Mouse (Mus musculus): ENCODE data around the gene Ccdc148. TPM values are rescaled to one million over a fixed set of nuclear protein-coding genes. Genes with fewer than 3 reads are reported as not detected.

Ccdc148 gene
- polyA plus RNA-seq, 1 experiment from 2014 or later: 1.6 TPM

- peak overlapping the region; percentile 90 for H3K27ac ChIP-seq (ENCODE audit: low read length)
- peak overlapping the region; percentile 96 for H3K4me3 ChIP-seq (ENCODE audit: low read depth, low read length)
- H3K9me3 ChIP-seq (ENCODE audit: control insufficient read depth, low read depth, low read length): no peaks in the 10 kb centered on the region
- peak overlapping the region; percentile 86 for H3K9ac ChIP-seq (replicated peaks; ENCODE audit: low read depth, low read length)
- H3K27me3 ChIP-seq (ENCODE audit: control insufficient read depth, insufficient read depth, low read length): no peaks in the 10 kb centered on the region
- no peaks in the 10 kb centered on the region for H3K36me3 ChIP-seq (ENCODE audit: control insufficient read depth, insufficient read depth, low read length)
- peak overlapping the region; percentile 70 for H3K4me2 ChIP-seq (replicated peaks; ENCODE audit: low read depth, low read length)
- WGBS: 0% methylated on average over 37 of the region's 58 CpGs
- peak; percentile 46 for ATAC-seq (ENCODE audit: insufficient number of reproducible peaks, insufficient read depth, low FRiP score, low read depth)
- peaks cover 16% of the 10 kb centered on the region for H3K4me1 ChIP-seq (ENCODE audit: control insufficient read depth, insufficient read depth, low read length)
These were observed 548 bp upstream of the Ccdc148 start for GRCm38 (mm10) chr2:59161021-59161440.

- Histone ChIP-seq H3K9me3 (ENCODE audit: control insufficient read depth, low read depth, low read length) (no peaks in the 10 kb centered on the region), H3K4me1 (ENCODE audit: control insufficient read depth, insufficient read depth, low read length) (peaks cover 16% of the 10 kb centered on the region), H3K4me3 (ENCODE audit: low read depth, low read length) (peak overlapping the region; percentile 96), H3K4me2 (replicated peaks; ENCODE audit: low read depth, low read length) (peak overlapping the region; percentile 70), H3K27me3 (ENCODE audit: control insufficient read depth, insufficient read depth, low read length) (no peaks in the 10 kb centered on the region), H3K36me3 (ENCODE audit: control insufficient read depth, insufficient read depth, low read length) (no peaks in the 10 kb centered on the region), H3K27ac (ENCODE audit: low read length) (peak overlapping the region; percentile 44; the same call in 1 of the 2 replicates), H3K9ac (replicated peaks; ENCODE audit: low read depth, low read length) (no peak overlapping the region)
- 1% methylated on average over 16 of the region's 16 CpGs for WGBS
- ATAC-seq (ENCODE audit: insufficient number of reproducible peaks, insufficient read depth, low FRiP score, low read depth): no peak; the same call in 1 of the 2 replicates
These were observed 400 bp downstream of the Ccdc148 start for GRCm38 (mm10) chr2:59159961-59160604.

- no peak overlapping the region for H3K27ac ChIP-seq (ENCODE audit: low read length)
- no peak for ATAC-seq (ENCODE audit: insufficient number of reproducible peaks, insufficient read depth, low FRiP score, low read depth)
- no peaks in the 10 kb centered on the region for H3K9me3 ChIP-seq (ENCODE audit: control insufficient read depth, low read depth, low read length)
- H3K27me3 ChIP-seq (ENCODE audit: control insufficient read depth, insufficient read depth, low read length): no peaks in the 10 kb centered on the region
- WGBS: 44% methylated on average over 2 of the region's 2 CpGs
- H3K36me3 ChIP-seq (ENCODE audit: control insufficient read depth, insufficient read depth, low read length): no peaks in the 10 kb centered on the region
- no peak overlapping the region for H3K4me2 ChIP-seq (replicated peaks; ENCODE audit: low read depth, low read length)
- H3K4me1 ChIP-seq (ENCODE audit: control insufficient read depth, insufficient read depth, low read length): peaks cover 10% of the 10 kb centered on the region
- no peak overlapping the region for H3K4me3 ChIP-seq (ENCODE audit: low read depth, low read length)
- H3K9ac ChIP-seq (replicated peaks; ENCODE audit: low read depth, low read length): no peak overlapping the region
These were observed 2.4 kb downstream of the Ccdc148 start for GRCm38 (mm10) chr2:59158117-59158516.

- Histone ChIP-seq H3K27ac (ENCODE audit: low read length) (no peak overlapping the region), H3K9ac (replicated peaks; ENCODE audit: low read depth, low read length) (no peak overlapping the region), H3K27me3 (ENCODE audit: control insufficient read depth, insufficient read depth, low read length) (no peaks in the 10 kb centered on the region), H3K4me1 (ENCODE audit: control insufficient read depth, insufficient read depth, low read length) (0 out of 2 replicates have a peak, but pooled peaks cover 3% of the 10 kb centered on the region), H3K36me3 (ENCODE audit: control insufficient read depth, insufficient read depth, low read length) (no peaks in the 10 kb centered on the region), H3K4me2 (replicated peaks; ENCODE audit: low read depth, low read length) (no peak overlapping the region), H3K4me3 (ENCODE audit: low read depth, low read length) (no peak overlapping the region), H3K9me3 (ENCODE audit: control insufficient read depth, low read depth, low read length) (no peaks in the 10 kb centered on the region)
- no peak for ATAC-seq (ENCODE audit: insufficient number of reproducible peaks, insufficient read depth, low FRiP score, low read depth)
These were observed 5.1 kb downstream of the Ccdc148 start for GRCm38 (mm10) chr2:59155428-59155827.

GRCm38 (mm10) chr2:59131044-59131443 lies 29.4 kb downstream of the Ccdc148 start:
- H3K36me3 ChIP-seq (ENCODE audit: control insufficient read depth, insufficient read depth, low read length): no peaks in the 10 kb centered on the region
- no peak overlapping the region for H3K4me2 ChIP-seq (replicated peaks; ENCODE audit: low read depth, low read length)
- H3K27ac ChIP-seq (ENCODE audit: low read length): no peak overlapping the region
- H3K27me3 ChIP-seq (ENCODE audit: control insufficient read depth, insufficient read depth, low read length): no peaks in the 10 kb centered on the region
- no peak overlapping the region for H3K4me3 ChIP-seq (ENCODE audit: low read depth, low read length)
- H3K9me3 ChIP-seq (ENCODE audit: control insufficient read depth, low read depth, low read length): no peaks in the 10 kb centered on the region
- ATAC-seq (ENCODE audit: insufficient number of reproducible peaks, insufficient read depth, low FRiP score, low read depth): no peak
- no peak overlapping the region for H3K9ac ChIP-seq (replicated peaks; ENCODE audit: low read depth, low read length)
- H3K4me1 ChIP-seq (ENCODE audit: control insufficient read depth, insufficient read depth, low read length): no peaks in the 10 kb centered on the region
- WGBS: 72% methylated on average over 8 of the region's 8 CpGs

GRCm38 (mm10) chr2:59129821-59130220 lies 30.7 kb downstream of the Ccdc148 start:
- WGBS: 80% methylated on average over 8 of the region's 8 CpGs

GRCm38 (mm10) chr2:59129023-59129422 lies 31.5 kb downstream of the Ccdc148 start:
- Histone ChIP-seq H3K36me3 (ENCODE audit: control insufficient read depth, insufficient read depth, low read length) (no peaks in the 10 kb centered on the region), H3K27me3 (ENCODE audit: control insufficient read depth, insufficient read depth, low read length) (no peaks in the 10 kb centered on the region), H3K4me1 (ENCODE audit: control insufficient read depth, insufficient read depth, low read length) (no peaks in the 10 kb centered on the region), H3K9ac (replicated peaks; ENCODE audit: low read depth, low read length) (no peak overlapping the region), H3K27ac (ENCODE audit: low read length) (no peak overlapping the region), H3K4me3 (ENCODE audit: low read depth, low read length) (no peak overlapping the region), H3K4me2 (replicated peaks; ENCODE audit: low read depth, low read length) (no peak overlapping the region), H3K9me3 (ENCODE audit: control insufficient read depth, low read depth, low read length) (no peaks in the 10 kb centered on the region)
- 77% methylated on average over 7 of the region's 7 CpGs for WGBS
- no peak for ATAC-seq (ENCODE audit: insufficient number of reproducible peaks, insufficient read depth, low FRiP score, low read depth)

More at GRCm38 (mm10) chr2:59129821-59130220, 30.7 kb downstream of the Ccdc148 start:
- no peak overlapping the region for H3K9ac ChIP-seq (replicated peaks; ENCODE audit: low read depth, low read length)
- no peak overlapping the region for H3K4me3 ChIP-seq (ENCODE audit: low read depth, low read length)
- H3K27ac ChIP-seq (ENCODE audit: low read length): no peak overlapping the region
- no peaks in the 10 kb centered on the region for H3K4me1 ChIP-seq (ENCODE audit: control insufficient read depth, insufficient read depth, low read length)
- no peaks in the 10 kb centered on the region for H3K27me3 ChIP-seq (ENCODE audit: control insufficient read depth, insufficient read depth, low read length)
- no peak for ATAC-seq (ENCODE audit: insufficient number of reproducible peaks, insufficient read depth, low FRiP score, low read depth)
- H3K36me3 ChIP-seq (ENCODE audit: control insufficient read depth, insufficient read depth, low read length): no peaks in the 10 kb centered on the region
- no peaks in the 10 kb centered on the region for H3K9me3 ChIP-seq (ENCODE audit: control insufficient read depth, low read depth, low read length)
- no peak overlapping the region for H3K4me2 ChIP-seq (replicated peaks; ENCODE audit: low read depth, low read length)

- Histone ChIP-seq H3K36me3 (ENCODE audit: control insufficient read depth, insufficient read depth, low read length) (no peaks in the 10 kb centered on the region), H3K4me3 (ENCODE audit: low read depth, low read length) (no peak overlapping the region), H3K9ac (replicated peaks; ENCODE audit: low read depth, low read length) (no peak overlapping the region), H3K4me2 (replicated peaks; ENCODE audit: low read depth, low read length) (no peak overlapping the region), H3K27ac (ENCODE audit: low read length) (no peak overlapping the region), H3K27me3 (ENCODE audit: control insufficient read depth, insufficient read depth, low read length) (no peaks in the 10 kb centered on the region), H3K9me3 (ENCODE audit: control insufficient read depth, low read depth, low read length) (no peaks in the 10 kb centered on the region), H3K4me1 (ENCODE audit: control insufficient read depth, insufficient read depth, low read length) (no peaks in the 10 kb centered on the region)
- no peak for ATAC-seq (ENCODE audit: insufficient number of reproducible peaks, insufficient read depth, low FRiP score, low read depth)
- WGBS: 73% methylated on average over 5 of the region's 5 CpGs
These were observed 104.8 kb downstream of the Ccdc148 start for GRCm38 (mm10) chr2:59055615-59056145.

GRCm38 (mm10) chr2:59054339-59054738 lies 106.1 kb downstream of the Ccdc148 start:
- H3K4me3 ChIP-seq (ENCODE audit: low read depth, low read length): no peak overlapping the region

More at GRCm38 (mm10) chr2:59054339-59054738, 106.1 kb downstream of the Ccdc148 start:
- ATAC-seq (ENCODE audit: insufficient number of reproducible peaks, insufficient read depth, low FRiP score, low read depth): no peak
- Histone ChIP-seq H3K36me3 (ENCODE audit: control insufficient read depth, insufficient read depth, low read length) (no peaks in the 10 kb centered on the region), H3K4me2 (replicated peaks; ENCODE audit: low read depth, low read length) (no peak overlapping the region), H3K9ac (replicated peaks; ENCODE audit: low read depth, low read length) (no peak overlapping the region), H3K27me3 (ENCODE audit: control insufficient read depth, insufficient read depth, low read length) (no peaks in the 10 kb centered on the region), H3K4me1 (ENCODE audit: control insufficient read depth, insufficient read depth, low read length) (no peaks in the 10 kb centered on the region), H3K9me3 (ENCODE audit: control insufficient read depth, low read depth, low read length) (no peaks in the 10 kb centered on the region), H3K27ac (ENCODE audit: low read length) (no peak overlapping the region)
- WGBS: 72% methylated on average over 5 of the region's 5 CpGs
